Mouse (Mus musculus) megakaryocyte, embryonic 14.5 days (primary cell): ENCODE measurements around the gene Lypd6b.

Experiments
- FLI1 ChIP-seq: IDR thresholded peaks from 2 replicates; pipeline ENCODE4 v1.6.1; 2012; ENCODE audit warnings: low read length, inconsistent platforms, mixed read lengths
- GATA1 ChIP-seq: IDR thresholded peaks from 3 replicates; pipeline ENCODE4 v1.6.1; 2012; ENCODE audit warnings: mixed read lengths, low read length, inconsistent platforms, borderline replicate concordance

DNA sequence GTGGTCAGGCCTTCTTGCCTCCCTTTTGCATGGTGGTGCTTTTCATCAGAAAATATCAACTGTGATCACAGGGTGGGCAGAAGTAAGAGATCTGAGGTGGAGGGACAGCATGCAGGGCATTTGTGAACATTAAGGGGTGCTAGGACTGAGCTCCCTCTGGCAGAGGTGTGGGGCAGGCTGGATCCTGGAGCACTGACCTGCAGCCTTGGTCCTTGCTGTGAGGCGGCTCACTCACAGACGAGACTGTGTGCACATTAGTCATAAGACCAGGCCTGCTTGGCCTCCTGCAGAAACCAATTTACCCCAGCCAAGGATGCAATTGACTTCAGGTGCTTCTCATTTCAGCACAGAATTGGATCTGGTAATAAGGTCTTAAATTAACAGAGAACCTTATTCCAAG is 39.8 kb upstream of the Lypd6b start:
- TF ChIP-seq GATA1 (no peak), FLI1 (no peak)
